Mouse (Mus musculus) adrenal gland, postnatal 14 days (tissue): Measurements from ENCODE around the gene Gm20388. TPM values are rescaled to one million over a fixed set of nuclear protein-coding genes. Genes with fewer than 3 reads are reported as not detected.

Experiments
- DNase-seq: peaks from one replicate; pipeline ENCODE4 v3.0.0; 2021; ENCODE audit warnings: mixed read lengths
- total RNA-seq: library from RNA; stranded (reverse); gene quantifications from 2 replicates; pipeline ENCODE4 v1.2.3, GENCODE M21; 2021

The Gm20388 gene
- total RNA-seq, 1 experiment from 2014 or later = 17.6 TPM

GRCm38 (mm10) chr8:123657826-123658225 lies 3747.2 kb downstream of the Gm20388 start:
- DNase-seq = no peak

- DNase-seq = no peak
These were observed 3748.9 kb downstream of the Gm20388 start for GRCm38 (mm10) chr8:123659469-123660057.

GRCm38 (mm10) chr8:123661515-123661914 lies 3750.9 kb downstream of the Gm20388 start:
- no peak for DNase-seq

DNA sequence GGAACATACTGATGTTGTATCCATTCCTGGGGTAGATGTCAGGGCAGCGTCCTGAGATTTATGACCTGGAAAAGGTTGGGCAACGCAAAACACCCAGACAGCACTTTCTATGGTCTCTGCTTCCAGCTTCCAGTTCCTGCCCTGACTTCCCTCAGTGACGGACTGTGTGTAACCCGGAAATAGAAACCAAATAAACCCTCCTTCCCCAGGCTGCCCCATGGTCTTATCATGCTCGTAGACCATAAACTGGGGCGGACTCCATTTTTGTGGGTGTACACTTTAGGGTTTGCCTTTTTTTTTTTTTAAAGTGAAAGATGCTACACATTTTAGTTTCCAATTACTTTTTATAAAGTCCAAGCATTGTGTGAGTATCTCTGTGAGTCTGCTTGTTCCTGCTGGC lies 3754.9 kb downstream of the Gm20388 start:
- DNase-seq = no peak

DNA sequence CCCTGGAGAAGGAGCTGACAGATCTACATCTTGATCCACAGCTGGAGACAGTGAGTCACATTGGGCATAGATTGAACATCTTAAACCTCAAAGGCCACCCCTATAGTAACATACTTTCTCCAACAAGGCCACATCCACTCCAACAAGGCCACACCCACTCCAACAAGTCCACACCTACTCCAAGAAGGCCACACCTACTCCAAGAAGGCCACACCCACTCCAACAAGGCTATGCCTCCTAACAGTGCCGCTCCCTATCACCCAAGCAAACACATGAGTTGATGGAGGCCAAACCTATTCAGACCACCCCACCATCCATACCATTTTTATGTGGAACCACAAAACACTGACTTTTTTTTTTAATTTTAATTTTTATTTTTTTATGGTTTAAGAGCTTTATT lies 3756.2 kb downstream of the Gm20388 start:
- DNase-seq = no peak

DNA sequence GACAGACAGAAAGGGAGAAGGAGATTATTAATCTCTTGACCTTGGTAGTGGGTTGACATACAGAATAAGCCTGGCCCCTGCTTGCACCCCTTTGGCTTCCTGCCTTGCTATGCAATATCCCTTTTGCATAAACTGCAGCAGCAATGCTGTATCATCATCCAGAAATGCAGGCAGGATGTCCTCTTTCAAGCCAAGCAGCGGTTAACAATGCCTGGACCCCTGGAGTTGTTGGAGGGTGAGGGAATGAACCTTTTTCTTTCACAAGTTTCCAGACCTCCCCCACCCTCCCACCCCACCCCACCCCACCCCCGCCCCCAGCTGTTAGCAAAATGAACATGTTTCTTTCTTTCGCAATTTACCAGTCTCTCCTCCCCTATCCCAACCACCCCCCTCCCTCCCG lies 3758.0 kb downstream of the Gm20388 start:
- no peak for DNase-seq

DNA sequence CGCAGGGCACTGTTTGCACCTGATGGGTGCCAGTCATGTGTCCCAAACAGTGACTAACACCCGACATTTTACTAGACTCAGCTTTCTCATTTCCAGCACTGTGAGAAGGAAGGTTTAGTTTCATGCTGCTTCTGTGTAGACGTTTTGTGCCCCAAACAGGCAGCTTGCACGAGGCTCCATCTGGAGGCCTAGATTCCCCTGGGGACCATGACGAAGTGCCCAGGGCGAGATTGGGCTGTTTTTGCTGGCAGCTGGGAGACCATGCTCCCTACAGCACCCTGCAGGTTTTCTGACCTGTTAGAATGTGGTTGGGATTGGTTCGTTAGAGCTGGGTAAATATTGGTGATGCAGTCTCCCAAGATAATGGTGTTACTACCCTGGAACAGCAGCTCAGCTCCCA lies 3760.1 kb downstream of the Gm20388 start:
- DNase-seq = no peak

- no peak for DNase-seq
These were observed 3760.8 kb downstream of the Gm20388 start for GRCm38 (mm10) chr8:123671454-123671853.

GRCm38 (mm10) chr8:123672648-123673047 lies 3762.0 kb downstream of the Gm20388 start:
- no peak for DNase-seq

- DNase-seq = no peak
These were observed 3765.0 kb downstream of the Gm20388 start for GRCm38 (mm10) chr8:123675611-123676010.

- no peak for DNase-seq
These were observed 3767.7 kb downstream of the Gm20388 start for GRCm38 (mm10) chr8:123678390-123678789.

- peak; percentile 81 for DNase-seq
These were observed 3771.6 kb downstream of the Gm20388 start for GRCm38 (mm10) chr8:123682073-123682761.

GRCm38 (mm10) chr8:123683321-123683720 lies 3772.7 kb downstream of the Gm20388 start:
- no peak for DNase-seq

DNA sequence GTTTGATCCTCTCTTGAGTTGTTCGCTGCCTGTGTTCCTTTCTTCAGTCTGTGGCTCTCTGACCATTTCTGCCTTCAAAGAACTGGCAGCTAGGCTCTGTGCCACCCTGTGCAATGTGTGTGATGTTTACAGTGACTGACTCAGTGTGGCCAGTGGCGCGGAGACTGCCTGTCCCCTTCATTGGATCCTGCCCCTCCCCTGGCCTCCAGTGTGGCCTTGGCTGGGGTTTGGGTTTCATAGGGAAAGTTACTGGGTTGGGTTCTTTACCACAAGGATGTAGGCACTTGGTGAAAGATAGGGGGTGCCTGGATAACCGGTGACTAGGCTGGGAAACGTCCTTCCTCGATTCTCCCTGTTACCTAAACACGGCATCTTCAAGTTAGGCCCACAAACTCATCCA lies 3774.2 kb downstream of the Gm20388 start:
- DNase-seq = peak; percentile 73

DNA sequence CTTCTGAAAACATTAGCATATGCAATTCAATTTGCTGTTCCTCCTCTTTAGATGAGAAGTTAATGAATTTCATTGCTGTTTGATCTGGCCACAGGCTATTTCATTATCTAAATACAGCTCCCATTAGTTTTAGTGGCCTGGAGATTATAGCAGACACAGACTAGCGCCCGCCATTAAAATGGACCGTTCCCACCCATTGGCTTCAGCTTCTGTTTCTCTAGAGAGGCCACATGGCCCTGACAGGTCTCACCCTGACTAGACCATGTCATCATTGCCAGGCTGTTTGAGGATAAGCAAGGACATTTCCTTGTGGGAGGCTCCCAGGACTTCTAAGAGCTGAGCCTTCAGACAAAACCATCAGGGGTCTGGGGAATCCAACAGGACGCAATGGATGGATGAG lies 3774.8 kb downstream of the Gm20388 start:
- DNase-seq = peak; percentile 24

DNA sequence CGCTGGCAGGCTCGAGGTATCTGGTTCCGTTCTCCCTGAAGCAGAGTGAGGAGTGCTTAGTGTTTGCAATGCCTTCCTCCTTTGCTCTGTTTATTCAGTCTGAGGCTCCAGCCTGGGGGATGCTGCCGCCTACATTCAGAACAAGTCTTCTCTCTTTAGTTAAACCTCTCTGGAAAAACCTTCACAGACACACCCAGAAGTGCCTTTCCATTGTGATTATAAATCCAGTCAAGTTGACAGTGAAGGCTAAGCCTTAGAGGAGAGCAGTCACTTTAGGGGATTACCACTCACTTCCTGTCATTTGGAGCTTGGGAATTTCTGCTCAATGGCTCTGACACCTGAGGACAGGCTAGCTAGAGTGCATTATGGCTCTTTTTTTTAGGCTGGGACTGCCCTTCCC lies 3777.2 kb downstream of the Gm20388 start:
- DNase-seq = no peak

GRCm38 (mm10) chr8:123692165-123692962 lies 3781.7 kb downstream of the Gm20388 start:
- DNase-seq = no peak

DNA sequence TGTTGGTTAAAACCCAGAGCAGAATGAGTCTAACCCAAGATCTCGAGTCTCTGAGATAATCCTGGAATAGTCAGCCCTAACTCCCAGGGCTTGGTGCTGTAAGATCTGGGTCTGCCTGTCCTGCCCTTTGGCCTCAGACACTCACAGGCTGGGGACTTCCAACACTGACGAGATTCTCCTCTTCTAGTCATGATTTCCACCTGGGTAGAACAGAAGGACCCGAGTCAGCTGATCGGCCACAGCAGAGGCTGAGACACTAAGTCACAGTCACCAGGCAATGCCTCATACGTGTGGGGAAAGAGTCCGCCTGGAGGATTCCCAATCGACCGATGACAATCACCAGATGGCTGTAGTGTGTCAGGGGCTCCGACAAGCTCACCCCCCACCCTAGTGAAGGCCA lies 3785.5 kb downstream of the Gm20388 start:
- DNase-seq = no peak

- DNase-seq = no peak
These were observed 3786.7 kb downstream of the Gm20388 start for GRCm38 (mm10) chr8:123697329-123697728.

DNA sequence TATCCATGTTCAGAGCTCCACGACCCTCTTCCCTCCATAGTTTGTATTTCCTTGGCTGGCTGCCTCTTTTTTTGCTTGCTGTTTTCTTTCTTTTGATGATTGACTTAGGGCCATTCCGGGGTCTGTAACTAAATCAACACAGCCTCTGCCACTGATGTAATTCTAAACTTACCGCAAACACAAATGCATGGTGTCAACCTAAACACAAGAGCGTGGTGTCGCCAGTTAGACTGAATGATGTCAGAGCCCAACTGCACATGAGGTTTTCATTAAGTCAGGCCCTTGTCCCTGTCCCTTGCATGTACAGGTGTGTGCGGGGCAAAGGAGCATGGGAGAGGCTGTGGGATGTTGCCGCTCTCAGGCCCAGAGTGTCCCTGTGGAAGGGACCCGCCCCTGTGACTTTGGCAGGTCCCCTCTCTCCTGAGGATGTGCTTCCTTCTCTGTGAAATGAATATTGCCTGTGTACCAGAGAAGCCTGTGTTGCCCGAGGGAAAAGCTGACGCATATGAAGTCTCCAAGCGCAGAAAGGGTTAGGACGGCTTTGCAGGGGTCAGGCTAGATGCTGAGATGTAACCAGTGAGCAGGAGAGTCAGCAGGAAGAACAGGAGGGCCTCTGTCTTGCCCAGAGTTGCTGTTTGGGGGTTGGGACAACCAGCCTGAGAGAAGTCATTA lies 3789.9 kb downstream of the Gm20388 start:
- DNase-seq = no peak

GRCm38 (mm10) chr8:123701952-123702587 lies 3791.4 kb downstream of the Gm20388 start:
- no peak for DNase-seq

- DNase-seq = peak; percentile 55
These were observed 3794.7 kb downstream of the Gm20388 start for GRCm38 (mm10) chr8:123705376-123705775.
